Mouse (Mus musculus) hindbrain, embryonic 11.5 days (tissue): ENCODE data around the gene Wnt7b. TPM values are rescaled to one million over a fixed set of nuclear protein-coding genes. Genes with fewer than 3 reads are reported as not detected.

Experiments
- ATAC-seq: fragments of 200-750 bp; cut with Nextera tagmentation; 2 replicates; pipeline ENCODE4 v1.8.0; 2017; ENCODE audit warnings: mild to moderate bottlenecking, moderate TSS enrichment, moderate library complexity; ENCODE audit not compliant: low FRiP score
- DNase-seq: peaks from one replicate; pipeline ENCODE4 v3.0.0-alpha.2; 2015; ENCODE audit warnings: low spot score
- H3K27ac ChIP-seq: fragments of 300-500 bp; sonication (generic); 2 replicates; pipeline ENCODE4 v1.5.1; 2014; ENCODE audit warnings: mild to moderate bottlenecking, low read depth, low read length
- H3K27me3 ChIP-seq: fragments of 300-500 bp; sonication (generic); 2 replicates; pipeline ENCODE4 v1.6.1; 2014; ENCODE audit warnings: mild to moderate bottlenecking, low read length, moderate library complexity, mixed read lengths; ENCODE audit not compliant: control insufficient read depth, insufficient read depth
- H3K36me3 ChIP-seq: fragments of 300-500 bp; sonication (generic); 2 replicates; pipeline ENCODE4 v1.6.1; 2014; ENCODE audit warnings: mild to moderate bottlenecking, low read length, moderate library complexity, mixed read lengths; ENCODE audit not compliant: control insufficient read depth, insufficient read depth
- H3K4me1 ChIP-seq: fragments of 300-500 bp; sonication (generic); replicated peaks from 2 replicates; pipeline ENCODE4 v1.6.1; 2014; ENCODE audit warnings: low read length, mixed read lengths; ENCODE audit not compliant: control insufficient read depth, insufficient read depth
- H3K4me2 ChIP-seq: fragments of 300-500 bp; sonication (generic); replicated peaks from 2 replicates; pipeline ENCODE4 v1.6.1; 2014; ENCODE audit warnings: mild to moderate bottlenecking, low read depth, low read length
- H3K4me3 ChIP-seq: fragments of 300-500 bp; sonication (generic); 2 replicates; pipeline ENCODE4 v1.5.1; 2014; ENCODE audit warnings: low read depth, low read length
- H3K9ac ChIP-seq: fragments of 300-500 bp; sonication (generic); 2 replicates; pipeline ENCODE4 v1.6.1; 2014; ENCODE audit warnings: low read depth, low read length
- H3K9me3 ChIP-seq: fragments of 300-500 bp; sonication (generic); 2 replicates; pipeline ENCODE4 v1.6.1; 2016; ENCODE audit warnings: low read length; ENCODE audit not compliant: control insufficient read depth
- WGBS: fragments of 180-500 bp; shearing (Covaris S2); extraction: QIAGEN DNeasy Blood & Tissue Kit; methylation state at CpG from one replicate; pipeline ENCODE4 v1.1.7; 2014; 5-methylcytosine and 5-hydroxymethylcytosine counted together
- polyA plus RNA-seq: library from polyadenylated mRNA; unstranded; fragments of >200 nt; fragmentation: Nextera tagmentation; extraction: Ambion mirVana; gene quantifications from 2 replicates; pipeline ENCODE4 v1.2.1, GENCODE M21; 2014

Gene Wnt7b
- polyA plus RNA-seq, 1 experiment from 2014 or later, result 61.6 TPM

- no peaks in the 10 kb centered on the region for H3K27me3 ChIP-seq
- no peak overlapping the region for H3K9ac ChIP-seq
- peaks cover 12% of the 10 kb centered on the region for H3K4me1 ChIP-seq
- H3K36me3 ChIP-seq, result no peaks in the 10 kb centered on the region
- no peak overlapping the region for H3K4me3 ChIP-seq
- DNase-seq (peak; percentile 75), ATAC-seq (peak; percentile 91)
- H3K27ac ChIP-seq, result peak overlapping the region; percentile 91
- H3K4me2 ChIP-seq, result no peak overlapping the region; the same call in 1 of the 2 replicates
- WGBS, result 25% methylated on average over 9 of the region's 10 CpGs
- no peaks in the 10 kb centered on the region for H3K9me3 ChIP-seq
Measured at GRCm38 (mm10) chr15:85497981-85498475, 84.2 kb downstream of the Wnt7b start.

- no peaks in the 10 kb centered on the region for H3K27me3 ChIP-seq
- no peak overlapping the region for H3K9ac ChIP-seq
- peaks cover 12% of the 10 kb centered on the region for H3K4me1 ChIP-seq
- 65% methylated on average over 4 of the region's 4 CpGs for WGBS
- H3K27ac ChIP-seq, result peak overlapping the region; percentile 91
- H3K4me3 ChIP-seq, result no peak overlapping the region
- no peak for DNase-seq
- H3K36me3 ChIP-seq, result no peaks in the 10 kb centered on the region
- no peak overlapping the region for H3K4me2 ChIP-seq
- ATAC-seq, result no peak; the same call in 1 of the 2 replicates
- H3K9me3 ChIP-seq, result no peaks in the 10 kb centered on the region
Measured at GRCm38 (mm10) chr15:85497548-85497947, 84.7 kb downstream of the Wnt7b start.

- H3K27me3 ChIP-seq, result no peaks in the 10 kb centered on the region
- no peak overlapping the region for H3K27ac ChIP-seq
- peak; percentile 49 for DNase-seq
- no peaks in the 10 kb centered on the region for H3K36me3 ChIP-seq
- H3K4me1 ChIP-seq, result peaks cover 12% of the 10 kb centered on the region
- WGBS, result 7% methylated on average over 11 of the region's 11 CpGs
- no peaks in the 10 kb centered on the region for H3K9me3 ChIP-seq
- no peak overlapping the region for H3K4me3 ChIP-seq
- no peak for ATAC-seq
- no peak overlapping the region for H3K9ac ChIP-seq
- no peak overlapping the region for H3K4me2 ChIP-seq
Measured at GRCm38 (mm10) chr15:85494163-85494621, 88.1 kb downstream of the Wnt7b start.

- Histone ChIP-seq H3K9ac (no peak overlapping the region), H3K4me3 (no peak overlapping the region), H3K27ac (0 out of 2 replicates have a peak overlapping the region, but pooled peaks have one; percentile 17), H3K36me3 (no peaks in the 10 kb centered on the region), H3K27me3 (no peaks in the 10 kb centered on the region), H3K4me1 (peaks cover 9% of the 10 kb centered on the region), H3K9me3 (no peaks in the 10 kb centered on the region), H3K4me2 (no peak overlapping the region)
- WGBS, result 79% methylated on average over 7 of the region's 7 CpGs
- no peak for ATAC-seq
- DNase-seq, result no peak
Measured at GRCm38 (mm10) chr15:85489751-85490150, 92.5 kb downstream of the Wnt7b start.

GRCm38 (mm10) chr15:85488900-85489299 is 93.4 kb downstream of the Wnt7b start:
- no peak overlapping the region for H3K27ac ChIP-seq
- H3K36me3 ChIP-seq, result no peaks in the 10 kb centered on the region
- H3K27me3 ChIP-seq, result no peaks in the 10 kb centered on the region
- DNase-seq (no peak), ATAC-seq (no peak)
- H3K4me1 ChIP-seq, result peaks cover 3% of the 10 kb centered on the region; the same call in 1 of the 2 replicates
- no peaks in the 10 kb centered on the region for H3K9me3 ChIP-seq
- no peak overlapping the region for H3K4me3 ChIP-seq
- H3K9ac ChIP-seq, result no peak overlapping the region
- H3K4me2 ChIP-seq, result no peak overlapping the region
- 82% methylated on average over 10 of the region's 10 CpGs for WGBS

Other genes starting within 250 kb of the Wnt7b start
- gene Atxn10, start 246.2 kb downstream of the Wnt7b start, polyA plus RNA-seq, result 457 and 469 TPM in 2 replicates
- not detected in 2 replicates for gene 7530416G11Rik, start 79.2 kb downstream of the Wnt7b start, polyA plus RNA-seq
- 0.49 and 1.5 TPM in 2 replicates for gene Ppara, start 152.5 kb upstream of the Wnt7b start, polyA plus RNA-seq
- 20.2 and 22.0 TPM in 2 replicates for gene Cdpf1, start 229.2 kb upstream of the Wnt7b start, polyA plus RNA-seq
- 0.02 and 0.10 TPM in 2 replicates for gene Pkdrej, start 239.3 kb upstream of the Wnt7b start, polyA plus RNA-seq
- 2.8 and 2.9 TPM in 2 replicates for gene Ttc38, start 249.8 kb upstream of the Wnt7b start, polyA plus RNA-seq